Comparison of ENCODE assay signal across 18 mouse cellular contexts in the genomic region with DNA sequence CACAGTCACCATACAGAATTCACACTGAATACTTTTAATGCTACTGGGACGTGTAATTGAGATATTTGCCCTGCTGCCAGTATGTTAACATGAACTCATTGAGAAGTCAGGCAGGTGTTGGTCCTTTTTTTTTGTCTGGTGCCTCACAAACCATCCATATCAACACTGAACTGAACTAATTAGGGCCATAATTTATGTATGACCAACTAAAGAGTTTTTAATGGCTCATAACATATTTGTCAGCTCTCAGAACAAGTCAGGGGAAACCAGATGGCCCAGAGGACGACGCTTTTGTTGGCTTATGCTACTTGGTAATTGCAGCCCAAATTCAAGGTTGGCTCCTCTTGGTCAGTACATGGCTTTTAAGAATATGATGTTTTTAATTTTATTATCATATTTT.
"Had no signal": no experiment of that assay in that cellular context is flagged by ENCODE, and none has a peak within 500 bp of the region (broad histone marks: within the 10 kb centered on the region; RNA-seq: fewer than 3 reads in every experiment).

No protein-coding gene starts in this region.

- H3K9me3 ChIP-seq: lung, embryonic 15.5 days; megakaryocyte, embryonic 14.5 days; midbrain, embryonic 13.5 days; neural tube, embryonic 12.5 days; stomach, embryonic 15.5 days had no signal

- H3K4me2 ChIP-seq: lung, embryonic 15.5 days; midbrain, embryonic 11.5 days; midbrain, embryonic 13.5 days; neural tube, embryonic 12.5 days; stomach, embryonic 15.5 days had no signal

- H3K27me3 ChIP-seq: lung, embryonic 15.5 days; megakaryocyte, embryonic 14.5 days; midbrain, embryonic 13.5 days; neural tube, embryonic 12.5 days; stomach, embryonic 15.5 days had no signal

- H3K36me3 ChIP-seq: lung, embryonic 15.5 days; midbrain, embryonic 13.5 days; neural tube, embryonic 12.5 days; stomach, embryonic 15.5 days had no signal

- H3K4me3 ChIP-seq: lung, embryonic 15.5 days; megakaryocyte, embryonic 14.5 days; midbrain, embryonic 13.5 days; neural tube, embryonic 12.5 days; stomach, embryonic 15.5 days had no signal

- H3K4me1 ChIP-seq: lung, embryonic 15.5 days; megakaryocyte, embryonic 14.5 days; midbrain, embryonic 13.5 days; neural tube, embryonic 12.5 days; stomach, embryonic 15.5 days had no signal

- DNase-seq: liver, postnatal 0 days; lung, adult 2 months; lung, postnatal 14 days; lung, postnatal 36 days; right cerebral cortex, postnatal 14 days; thymus, adult 2 months; thymus, postnatal 25 days; thymus, postnatal 4 days had no signal

- ATAC-seq: liver, postnatal 0 days; lung, postnatal 0 days; midbrain, embryonic 13.5 days; midbrain, embryonic 16.5 days had no signal

- H3K27ac ChIP-seq: lung, embryonic 15.5 days; macrophage; midbrain, embryonic 13.5 days; neural tube, embryonic 12.5 days; stomach, embryonic 15.5 days; stomach, postnatal 0 days had no signal

- H3K9ac ChIP-seq: liver, postnatal 0 days; lung, embryonic 15.5 days; midbrain, embryonic 13.5 days; neural tube, embryonic 12.5 days; stomach, embryonic 15.5 days had no signal
